Mouse (Mus musculus): ENCODE measurements around the gene Lrrc61.

The Lrrc61 gene

GRCm38 (mm10) chr6:48546858-48547257 is 7.7 kb upstream of the Lrrc61 start:
- no peak for DNase-seq (ENCODE audit: low spot score)

GRCm38 (mm10) chr6:48548314-48548713 is 6.3 kb upstream of the Lrrc61 start:
- DNase-seq (ENCODE audit: low spot score), result no peak

- DNase-seq (ENCODE audit: low spot score), result peak; percentile 45
Measured at GRCm38 (mm10) chr6:48552918-48553317, 1.7 kb upstream of the Lrrc61 start.

- no peak for DNase-seq (ENCODE audit: low spot score)
Measured at GRCm38 (mm10) chr6:48553819-48554218, 777 bp upstream of the Lrrc61 start.

- DNase-seq (ENCODE audit: low spot score), result peak; percentile 55
Measured at GRCm38 (mm10) chr6:48555104-48555890, 701 bp downstream of the Lrrc61 start.

GRCm38 (mm10) chr6:48555956-48556355 is 1.4 kb downstream of the Lrrc61 start:
- no peak for DNase-seq (ENCODE audit: low spot score)

- DNase-seq (ENCODE audit: low spot score), result no peak
Measured at GRCm38 (mm10) chr6:48565693-48566310, 11.2 kb downstream of the Lrrc61 start.

- peak; percentile 61 for DNase-seq (ENCODE audit: low spot score)
Measured at GRCm38 (mm10) chr6:48566312-48566711, 11.7 kb downstream of the Lrrc61 start.

- DNase-seq (ENCODE audit: low spot score), result peak; percentile 60
Measured at GRCm38 (mm10) chr6:48568036-48568984, 13.7 kb downstream of the Lrrc61 start.

- no peak for DNase-seq (ENCODE audit: low spot score)
Measured at GRCm38 (mm10) chr6:48569065-48569807, 14.6 kb downstream of the Lrrc61 start.

- DNase-seq (ENCODE audit: low spot score), result no peak
Measured at GRCm38 (mm10) chr6:48572014-48572413, 17.4 kb downstream of the Lrrc61 start.

- peak; percentile 58 for DNase-seq (ENCODE audit: low spot score)
Measured at GRCm38 (mm10) chr6:48572572-48573061, 18.0 kb downstream of the Lrrc61 start, which contains the start of gene Rarres2. Gene Rarres2, minus strand, starts transcription at chr6:48572789.

- no peak for DNase-seq (ENCODE audit: low spot score)
Measured at GRCm38 (mm10) chr6:48573280-48573679, 18.7 kb downstream of the Lrrc61 start.

- no peak for DNase-seq (ENCODE audit: low spot score)
Measured at GRCm38 (mm10) chr6:48573981-48574380, 19.4 kb downstream of the Lrrc61 start.

GRCm38 (mm10) chr6:48578736-48579135 is 24.1 kb downstream of the Lrrc61 start:
- no peak for DNase-seq (ENCODE audit: low spot score)

GRCm38 (mm10) chr6:48579215-48579648 is 24.6 kb downstream of the Lrrc61 start:
- no peak for DNase-seq (ENCODE audit: low spot score)

- no peak for DNase-seq (ENCODE audit: low spot score)
Measured at GRCm38 (mm10) chr6:48581257-48581656, 26.7 kb downstream of the Lrrc61 start.

GRCm38 (mm10) chr6:48582037-48582436 is 27.4 kb downstream of the Lrrc61 start:
- no peak for DNase-seq (ENCODE audit: low spot score)

GRCm38 (mm10) chr6:48589194-48589750 is 34.7 kb downstream of the Lrrc61 start, which contains the start of gene Gm45021:
Gene Gm45021, plus strand, starts transcription at chr6:48589610.
- no peak for DNase-seq (ENCODE audit: low spot score)

GRCm38 (mm10) chr6:48591221-48591845 is 36.7 kb downstream of the Lrrc61 start:
- no peak for DNase-seq (ENCODE audit: low spot score)

Measured in urinary bladder, postnatal 14 days (tissue).